In genomic region chr19:57548093-57548492, GRCm38 (mm10) we compare ENCODE assay signal across 27 mouse cellular contexts.
A peak's percentile ranks its signal among the peaks of the same experiment; 100 is the strongest.
DNase-seq lines count a peak whose midpoint lies in the region; ATAC-seq and TF ChIP-seq lines count a peak whose summit lies in the region.
"Had no signal": no experiment of that assay in that cellular context is flagged by ENCODE, and none has a peak within 500 bp of the region (broad histone marks: within the 10 kb centered on the region; RNA-seq: fewer than 3 reads in every experiment).

No protein-coding gene starts in this region.

- no peaks in the 10 kb centered on the region for H3K36me3 ChIP-seq in testis, adult 2 months (ENCODE audit: control insufficient read depth, insufficient read depth, low read length)
- H3K36me3 ChIP-seq: embryonic facial prominence, embryonic 12.5 days; embryonic facial prominence, embryonic 15.5 days; heart, embryonic 12.5 days; heart, embryonic 15.5 days; hindbrain, embryonic 10.5 days; hindbrain, embryonic 13.5 days had no signal

- TF ChIP-seq POLR2A in testis, adult 2 months (IDR thresholded peaks at IDR 0.05; ENCODE audit: control insufficient read depth, low read depth, low read length) = no peak

- ATAC-seq in granulocyte monocyte progenitor cell, adult 5-6 weeks (replicated peaks; ENCODE audit: poor library complexity, severe bottlenecking) = peak; percentile 75
- ATAC-seq in neutrophil, adult 5-6 weeks (ENCODE audit: extremely low read depth, insufficient number of reproducible peaks, low FRiP score, poor library complexity, severe bottlenecking) = peak; percentile 34; the same call in 1 of the 2 replicates
- ATAC-seq: CD4-positive, CD25-positive, alpha-beta regulatory T cell, adult 4 months; forebrain, embryonic 14.5 days; forebrain, postnatal 0 days; hindbrain, embryonic 16.5 days; Patski had no signal

- H3K27me3 ChIP-seq in testis, adult 2 months (ENCODE audit: control insufficient read depth, insufficient read depth, low read length) = no peaks in the 10 kb centered on the region
- H3K27me3 ChIP-seq: embryonic facial prominence, embryonic 12.5 days; embryonic facial prominence, embryonic 15.5 days; heart, embryonic 12.5 days; heart, embryonic 15.5 days; hindbrain, embryonic 13.5 days; Patski had no signal

- H3K27ac ChIP-seq in testis, adult 2 months (ENCODE audit: control insufficient read depth, insufficient read depth, low read depth, low read length) = no peak overlapping the region
- H3K27ac ChIP-seq: embryonic facial prominence, embryonic 12.5 days; embryonic facial prominence, embryonic 15.5 days; gastrocnemius, adult 2 months; heart, embryonic 15.5 days; hindbrain, embryonic 10.5 days; hindbrain, embryonic 13.5 days had no signal

- no peak for TF ChIP-seq CTCF in testis, adult 2 months (IDR thresholded peaks at IDR 0.05; ENCODE audit: control insufficient read depth, insufficient read depth, insufficient replicate concordance, low read depth, low read length)

- DNase-seq in testis, postnatal 14 days (ENCODE audit: low spot score) = no peak
- DNase-seq in lung, postnatal 14 days = no peak
- DNase-seq in spleen, adult 18-20 months = no peak
- DNase-seq: adrenal gland, postnatal 10 days; adrenal gland, postnatal 36 days; cerebellum, adult 2 months; cerebellum, adult 9-11 months; cerebellum, postnatal 25 days; forebrain, postnatal 0 days; gastrocnemius, adult 2 months; gastrocnemius, postnatal 14 days; heart, adult 18-20 months; heart, postnatal 10 days; heart, postnatal 36 days had no signal

- H3K4me1 ChIP-seq in testis, adult 2 months (ENCODE audit: control insufficient read depth, insufficient read depth, low read length) = peaks cover 8% of the 10 kb centered on the region; the same call in 1 of the 2 replicates

- H3K4me3 ChIP-seq in testis, adult 2 months (ENCODE audit: control insufficient read depth, low read depth, low read length) = peak overlapping the region; percentile 44
- H3K4me3 ChIP-seq: embryonic facial prominence, embryonic 12.5 days; embryonic facial prominence, embryonic 15.5 days; gastrocnemius, adult 2 months; heart, embryonic 12.5 days; heart, embryonic 15.5 days; hindbrain, embryonic 10.5 days; hindbrain, embryonic 13.5 days had no signal
